Mouse (Mus musculus) liver, postnatal 0 days (tissue): Measurements from ENCODE around the gene Klhdc4.

Source experiments
- CTCF ChIP-seq: sonication (generic); IDR thresholded peaks from 2 replicates; pipeline ENCODE4 v1.5.1; 2016; ENCODE audit warnings: antibody characterized with exemption, low read depth
- EP300 ChIP-seq: IDR thresholded peaks from 2 replicates; pipeline ENCODE4 v1.6.1; 2016; ENCODE audit warnings: antibody characterized with exemption, low read depth, mild to moderate bottlenecking

DNA sequence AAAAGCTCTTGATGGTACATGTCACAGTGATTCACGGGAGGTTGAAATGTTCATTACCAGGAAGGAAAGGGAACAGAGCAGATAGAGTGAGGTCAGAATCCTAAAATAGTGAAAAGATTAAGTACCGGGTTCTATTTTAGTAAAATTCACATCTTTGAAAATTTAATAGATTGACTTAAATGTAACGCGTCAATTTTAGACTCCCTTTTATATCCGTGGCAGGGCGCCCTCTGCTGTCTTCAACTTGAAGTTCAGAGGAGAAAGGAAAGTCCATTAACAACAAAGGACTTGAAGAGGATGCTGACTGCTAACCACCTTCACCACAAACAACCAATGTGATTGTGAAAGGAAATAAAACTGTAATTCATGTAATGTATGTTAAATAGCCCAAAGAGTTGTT is 3.1 kb upstream of the Klhdc4 start:
- peak; percentile 78 for TF ChIP-seq CTCF
- TF ChIP-seq EP300: no peak
